Mouse (Mus musculus): ENCODE results near the gene Zfp771.

DNA sequence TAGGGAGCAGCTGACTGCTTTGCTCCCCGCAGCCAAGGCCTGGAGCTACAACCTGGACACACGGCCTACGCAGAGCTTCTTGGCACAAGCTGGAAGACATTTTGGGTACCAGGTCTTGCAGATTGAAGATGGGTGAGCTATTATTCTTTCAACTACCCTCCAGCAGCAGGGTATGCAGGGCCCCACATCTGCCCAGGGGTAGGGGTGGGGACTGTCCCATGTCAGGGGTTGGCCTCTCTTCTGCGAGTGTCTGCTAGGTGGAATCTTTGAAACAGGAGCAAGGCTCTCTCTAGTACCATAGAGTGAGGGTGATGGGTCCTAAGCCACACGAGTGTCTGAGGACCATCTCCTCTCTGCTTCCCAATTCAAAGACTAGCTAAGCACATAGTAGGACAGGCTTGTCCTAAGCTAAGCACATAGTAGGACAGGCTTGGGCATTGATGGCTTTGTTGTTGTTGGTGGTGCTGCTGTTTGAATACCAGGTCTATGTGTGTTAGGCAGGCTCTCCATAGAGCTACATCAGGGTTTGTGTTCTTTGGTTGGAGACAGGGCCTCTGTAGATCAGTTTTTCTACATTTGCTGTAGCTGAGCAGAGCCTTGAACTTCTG is 53.6 kb downstream of the Zfp771 start:
- TF ChIP-seq CTCF (IDR thresholded peaks at IDR 0.05; ENCODE audit: borderline replicate concordance, extremely low read depth, insufficient read depth, insufficient read length) (no peak), POLR2A (IDR thresholded peaks at IDR 0.05; ENCODE audit: borderline replicate concordance, extremely low read depth, insufficient read depth, insufficient read length, poor library complexity, severe bottlenecking) (no peak)
